Mouse (Mus musculus) heart, adult 9 months (tissue): Measurements from ENCODE around the gene Pus7.
A peak's percentile ranks its signal among the peaks of the same experiment; 100 is the strongest.
"Not testable (repeated sequence)": the region's sequence is repeated elsewhere in the genome, so short reads cannot be mapped to it uniquely, and the experiment has no call there.

Experiments used
- DNase-seq, 2 experiments: peaks; one replicate each; pipeline ENCODE4 v3.0.0; 2022; ENCODE audit warnings: low spot score in 2 of 2

Gene Pus7

DNA sequence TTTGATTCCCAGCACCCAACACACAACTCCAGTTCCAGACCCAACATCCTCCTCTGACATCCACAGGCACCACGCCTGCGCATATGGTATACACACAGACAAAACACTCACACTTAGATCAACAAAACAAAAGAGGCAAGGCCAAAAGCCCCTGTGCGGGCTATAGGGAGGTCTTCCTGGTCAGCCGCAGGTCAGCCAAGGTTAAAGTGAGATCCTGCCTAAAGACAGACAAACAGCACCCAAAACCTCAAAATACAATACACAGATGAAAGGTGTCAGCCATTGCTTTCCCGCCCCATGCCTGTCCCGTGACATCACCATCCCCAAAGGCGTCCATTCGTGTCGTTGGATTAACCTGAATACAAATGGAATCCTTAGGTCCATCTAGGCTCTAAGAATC lies 27.9 kb downstream of the Pus7 start:
- DNase-seq = no peak

DNA sequence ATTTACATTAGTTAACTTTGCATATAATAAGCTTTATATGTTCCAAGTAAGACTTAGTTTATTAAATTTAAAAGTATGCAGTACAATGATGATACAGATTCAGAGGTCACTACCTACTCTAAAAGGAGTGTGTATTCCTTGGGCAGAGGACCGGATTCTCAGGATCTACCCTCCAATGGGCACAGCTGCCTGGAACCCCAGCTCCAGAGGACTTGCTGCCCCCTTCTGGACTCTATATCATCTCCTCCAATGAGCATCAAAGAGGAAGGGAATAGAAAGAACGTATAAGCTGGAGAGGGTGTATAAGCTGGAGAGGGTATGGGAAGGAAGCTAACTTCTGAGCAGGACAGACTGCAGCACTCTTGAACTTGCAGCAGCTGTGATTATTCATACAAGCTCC lies 33.6 kb downstream of the Pus7 start:
- no peak for DNase-seq

DNA sequence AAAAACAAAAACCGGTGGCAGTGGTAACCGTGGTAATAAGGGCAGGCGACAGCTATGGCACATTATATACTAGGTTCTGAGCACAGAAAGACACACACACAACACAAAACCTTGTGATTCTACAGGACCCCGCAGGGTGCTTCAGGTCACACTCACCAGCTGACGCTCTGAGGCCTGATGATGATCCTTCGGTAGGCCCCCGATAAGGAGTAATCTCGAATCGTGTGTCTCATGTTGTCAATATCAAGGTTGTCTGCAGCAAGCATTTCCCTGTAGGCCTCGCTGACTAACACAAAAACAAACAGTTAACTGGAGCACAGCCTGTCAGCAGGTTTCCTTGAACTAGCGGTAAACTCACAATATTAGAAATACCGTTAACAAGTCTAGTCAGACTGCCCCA lies 40.2 kb downstream of the Pus7 start:
- DNase-seq = no peak

DNA sequence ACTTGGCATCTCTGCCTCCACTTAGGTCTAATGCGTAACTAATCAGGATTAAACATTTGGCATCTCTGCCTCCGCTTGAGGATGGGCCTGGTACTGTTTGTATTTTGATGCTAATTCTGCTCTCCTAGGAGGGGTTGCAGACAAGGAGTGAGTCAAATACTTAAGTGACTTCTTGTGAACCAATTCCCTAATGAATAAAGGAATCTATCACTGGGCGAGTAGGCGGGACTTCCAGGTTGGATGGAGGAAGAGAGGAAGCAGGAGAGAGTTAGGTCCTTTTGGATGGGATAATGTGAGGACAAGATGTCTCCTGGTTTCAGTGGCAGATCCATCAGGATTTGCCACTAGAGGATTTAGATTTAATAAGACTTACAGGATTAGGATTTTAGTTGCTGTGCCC lies 46.4 kb downstream of the Pus7 start:
- no peak for DNase-seq

DNA sequence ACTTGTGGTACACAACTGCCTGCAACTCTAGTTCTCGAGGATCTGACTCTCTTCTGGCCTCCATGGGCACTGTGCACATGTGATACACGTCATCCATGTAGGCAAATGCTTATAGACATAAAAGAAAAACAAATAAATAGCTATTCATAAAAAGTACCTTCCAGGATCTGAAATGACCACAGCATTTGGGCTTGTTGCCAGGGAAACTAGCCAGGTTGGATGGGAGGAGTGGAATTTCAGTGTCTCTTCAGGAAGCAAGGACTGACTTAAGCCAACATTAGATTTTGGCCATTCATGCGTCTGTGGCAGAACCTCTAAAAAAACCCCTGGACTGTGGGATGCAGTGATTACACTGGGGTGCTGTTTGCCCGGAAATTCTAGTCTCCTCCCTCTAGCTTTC lies 47.1 kb downstream of the Pus7 start:
- no peak for DNase-seq

DNA sequence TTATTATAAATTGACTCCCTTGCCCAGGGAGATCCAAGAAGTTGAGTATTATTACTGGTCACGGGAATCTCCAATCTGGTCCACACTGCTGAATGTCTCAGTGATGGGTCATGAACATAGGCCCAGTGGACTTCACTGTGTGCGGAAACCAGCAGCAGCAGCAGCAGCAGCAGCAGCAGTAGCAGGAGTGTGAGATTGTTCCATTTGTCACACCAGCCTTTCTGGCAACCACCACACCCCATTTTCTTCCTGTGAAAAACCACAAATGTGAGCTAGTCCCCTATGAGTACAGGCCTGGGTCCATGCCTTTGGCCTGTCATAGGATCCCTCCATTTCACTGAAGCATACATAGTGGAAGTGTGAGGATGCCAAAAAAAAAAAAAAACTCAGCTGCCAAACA lies 61.6 kb downstream of the Pus7 start:
- no peak for DNase-seq

DNA sequence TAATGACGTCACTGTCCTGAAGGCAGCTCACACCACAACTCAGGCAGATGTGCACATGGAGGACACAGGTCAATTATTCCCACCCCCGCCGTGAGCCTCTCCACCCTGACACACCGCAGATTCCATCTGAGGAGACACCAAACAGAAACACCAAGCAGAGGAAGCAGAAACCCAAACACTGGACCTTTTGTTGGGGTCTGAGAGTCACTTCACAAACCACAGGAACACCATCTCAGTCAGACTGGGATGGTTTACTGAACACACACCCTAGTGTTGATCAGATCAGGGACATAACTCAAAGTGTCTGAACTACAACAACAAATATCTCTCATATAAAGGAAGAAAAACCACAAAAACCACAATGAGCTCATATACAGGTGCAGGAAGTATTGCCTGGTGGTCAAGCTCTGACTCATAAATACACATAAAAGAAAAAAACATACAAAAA lies 64.6 kb downstream of the Pus7 start:
- no peak for DNase-seq

DNA sequence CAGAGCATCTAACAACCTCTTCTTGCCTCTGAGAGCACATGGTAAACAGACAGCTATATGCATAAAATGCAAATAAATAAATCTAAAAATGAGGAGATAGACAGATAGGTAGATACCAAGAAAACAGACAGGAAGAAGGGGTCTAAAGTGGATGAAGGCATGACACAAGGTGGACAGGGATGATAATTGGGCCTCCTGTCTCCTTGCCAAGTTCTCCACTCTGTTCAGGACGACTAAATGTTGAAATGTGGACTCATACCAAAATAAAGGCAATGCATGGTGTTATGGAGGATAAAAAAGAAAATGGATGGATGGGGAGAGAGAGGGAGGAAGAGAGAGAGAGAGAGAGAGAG lies 65.4 kb downstream of the Pus7 start:
- DNase-seq = no peak

DNA sequence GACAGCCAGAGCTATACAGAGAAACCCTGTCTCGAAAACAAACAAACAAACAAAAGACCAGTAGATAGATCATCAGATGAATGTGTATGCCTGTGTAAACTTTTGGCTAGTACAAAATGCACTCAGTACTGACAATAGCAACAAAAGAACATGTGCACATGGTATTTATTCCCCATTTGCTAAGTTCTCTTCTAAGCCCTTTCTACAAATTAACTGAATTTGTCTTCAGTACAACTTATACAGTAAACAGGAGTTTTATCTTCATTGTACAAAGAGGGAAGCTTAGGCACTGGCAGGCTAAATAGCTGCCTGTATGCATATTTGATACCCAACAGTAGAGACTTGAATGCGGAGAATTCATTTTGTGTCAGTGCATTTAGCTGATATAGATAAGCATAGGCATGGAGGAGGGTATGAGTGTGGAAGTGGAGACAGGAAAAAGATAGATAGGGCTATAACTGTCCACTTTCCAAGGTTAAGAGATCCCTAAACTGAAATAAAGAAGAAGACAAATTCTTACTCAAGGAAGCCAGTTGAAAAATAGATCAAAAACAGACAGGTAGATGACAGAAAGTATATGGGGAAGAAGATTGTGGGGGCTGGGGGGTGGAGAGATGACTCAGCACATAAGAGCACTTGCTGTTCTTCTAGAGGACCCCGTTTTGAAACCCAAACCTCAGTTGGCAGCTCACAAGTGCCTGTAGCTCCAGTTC lies 65.9 kb downstream of the Pus7 start:
- DNase-seq = no peak

DNA sequence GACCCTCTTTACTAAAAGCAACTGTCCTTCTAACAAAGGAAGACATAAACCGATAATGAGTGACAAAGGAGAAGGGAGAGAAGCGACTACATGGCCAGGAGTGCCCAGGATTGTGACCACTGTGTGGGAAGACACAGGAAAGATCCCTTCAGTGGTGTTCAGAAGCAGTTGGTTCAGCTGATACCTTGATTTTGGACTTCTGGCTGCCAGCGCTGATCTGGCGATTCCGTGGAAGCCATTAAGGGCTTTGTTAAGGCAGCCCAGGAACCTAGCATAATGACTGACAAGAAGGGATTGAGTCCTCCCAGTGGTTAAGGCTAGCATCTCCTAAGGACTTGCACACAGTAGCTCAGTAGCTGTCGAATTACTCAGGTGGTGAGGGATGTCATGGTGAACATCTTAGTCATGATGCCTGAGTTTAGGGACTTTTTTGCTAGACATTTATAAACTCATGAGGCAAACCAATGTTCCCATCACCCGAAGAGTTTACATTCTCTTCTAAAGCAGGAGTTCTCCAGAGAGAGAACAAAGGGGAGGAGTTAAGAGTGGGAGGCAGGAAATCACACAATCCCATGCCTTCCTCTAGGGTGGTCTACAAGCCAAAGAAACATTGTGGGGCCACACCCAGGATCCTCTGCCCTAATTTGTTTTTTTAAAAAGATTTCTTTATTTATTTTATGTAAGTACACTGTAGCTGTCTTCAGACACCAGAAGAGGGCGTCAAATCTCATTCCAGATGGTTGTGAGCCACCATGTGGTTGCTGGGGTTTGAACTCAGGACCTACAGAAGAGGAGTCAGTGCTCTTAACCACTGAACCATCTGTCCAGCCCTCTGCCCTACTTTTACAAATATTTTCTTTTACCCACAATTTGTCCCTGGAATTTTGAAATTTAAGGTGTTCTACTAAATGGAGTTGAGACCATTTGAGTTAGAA lies 69.8 kb downstream of the Pus7 start:
- no peak for DNase-seq

DNA sequence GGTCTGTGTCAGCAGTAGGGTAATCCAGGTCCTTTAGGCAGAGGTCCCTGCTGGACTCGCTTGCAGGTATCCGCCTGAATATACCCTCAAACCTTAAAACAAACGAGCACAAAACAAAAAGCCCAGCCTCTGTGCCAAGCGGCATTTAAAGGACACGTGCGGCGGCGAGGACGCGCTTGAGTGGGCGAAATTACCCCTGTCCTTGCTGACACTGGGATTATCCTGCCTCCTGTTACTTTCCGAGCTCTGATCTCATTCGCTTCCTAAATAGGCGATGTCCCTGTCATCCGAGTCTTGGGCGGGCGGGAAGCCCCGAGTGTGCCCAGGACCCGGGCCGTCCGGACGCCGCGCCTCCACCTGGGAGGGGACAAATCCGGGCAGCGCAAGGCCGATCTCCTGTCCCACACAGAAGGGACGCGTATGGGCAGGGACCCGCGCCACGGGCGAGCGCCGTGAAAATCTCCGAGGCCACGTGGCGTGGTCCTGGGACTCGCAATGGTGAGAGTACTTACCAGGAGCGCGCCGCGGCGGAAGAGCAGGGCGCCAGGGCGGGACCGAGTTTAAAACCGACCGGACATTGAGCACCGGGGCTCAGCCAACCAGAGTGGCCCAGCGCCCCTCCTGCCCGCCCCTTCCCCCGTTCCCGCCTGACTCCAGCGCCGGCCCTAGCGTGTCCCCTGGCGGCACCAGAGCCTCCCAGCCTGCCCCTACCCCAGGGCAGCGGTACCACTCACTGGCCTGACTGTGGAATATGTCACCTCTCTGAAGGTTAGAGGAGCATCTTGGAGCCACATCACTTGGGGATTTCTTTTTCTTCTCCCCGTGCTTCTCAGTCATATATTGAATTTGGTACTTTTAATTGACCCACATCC lies 71.1 kb downstream of the Pus7 start:
- DNase-seq = peak; percentile 81 to 83

DNA sequence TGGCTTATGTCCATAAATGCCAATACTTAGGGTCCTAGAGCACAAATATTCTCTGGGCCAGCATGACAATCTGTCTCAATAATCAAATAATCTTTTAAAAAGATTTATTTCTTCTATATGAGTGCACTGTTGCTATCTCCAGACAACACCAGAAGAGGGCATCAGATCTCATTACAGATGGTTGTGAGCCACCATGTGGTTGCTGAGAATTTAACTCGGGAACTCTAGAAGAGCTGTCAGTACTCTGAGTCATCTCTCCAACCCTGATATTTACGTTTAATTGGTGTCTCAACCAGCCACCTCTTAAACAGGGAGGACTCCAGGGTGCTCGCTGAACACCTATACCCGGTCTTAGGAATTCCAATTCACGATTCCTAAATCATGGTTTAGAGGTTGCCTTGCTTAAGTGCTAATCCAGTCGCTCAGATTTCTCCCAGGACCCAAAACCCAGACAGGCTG lies 71.8 kb downstream of the Pus7 start:
- DNase-seq = not testable (repeated sequence)

DNA sequence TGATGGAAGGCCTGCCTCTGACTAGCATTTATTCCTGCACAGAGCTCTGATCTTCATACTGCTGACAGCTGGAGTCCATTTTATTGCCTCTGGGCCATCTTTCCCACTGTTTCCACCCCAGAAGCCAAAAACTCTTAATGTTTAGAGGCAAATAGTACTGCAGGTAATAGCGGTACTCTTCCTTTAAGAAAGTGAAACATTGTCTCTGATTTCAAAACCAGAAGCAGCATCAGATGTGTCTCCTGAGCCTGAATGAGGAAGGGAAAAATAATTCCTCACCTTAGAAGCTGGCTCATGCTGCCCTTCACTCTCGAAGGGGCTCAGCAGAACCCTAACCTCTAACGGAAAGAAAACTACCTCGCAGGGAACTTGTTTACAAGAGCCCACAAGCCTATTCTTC lies 72.3 kb downstream of the Pus7 start:
- no peak for DNase-seq

DNA sequence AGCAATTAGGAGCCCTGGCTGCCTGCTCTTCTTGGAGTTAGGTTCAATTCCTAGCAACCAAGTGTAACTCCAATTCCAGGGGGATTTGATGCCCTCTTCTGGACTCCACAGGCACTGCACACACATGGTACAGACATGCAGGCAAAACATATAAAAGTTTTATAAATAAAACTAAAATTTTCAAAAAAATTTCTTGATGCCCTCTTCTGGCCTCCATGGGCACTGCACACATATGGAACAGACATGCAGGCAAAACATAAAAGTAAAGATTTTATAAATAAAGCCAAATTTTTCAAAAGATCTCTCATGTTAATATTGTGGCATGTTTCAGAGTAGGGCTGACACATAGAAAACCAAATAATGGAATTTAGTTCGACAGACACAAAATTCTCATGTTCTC lies 73.8 kb downstream of the Pus7 start:
- DNase-seq = no peak

DNA sequence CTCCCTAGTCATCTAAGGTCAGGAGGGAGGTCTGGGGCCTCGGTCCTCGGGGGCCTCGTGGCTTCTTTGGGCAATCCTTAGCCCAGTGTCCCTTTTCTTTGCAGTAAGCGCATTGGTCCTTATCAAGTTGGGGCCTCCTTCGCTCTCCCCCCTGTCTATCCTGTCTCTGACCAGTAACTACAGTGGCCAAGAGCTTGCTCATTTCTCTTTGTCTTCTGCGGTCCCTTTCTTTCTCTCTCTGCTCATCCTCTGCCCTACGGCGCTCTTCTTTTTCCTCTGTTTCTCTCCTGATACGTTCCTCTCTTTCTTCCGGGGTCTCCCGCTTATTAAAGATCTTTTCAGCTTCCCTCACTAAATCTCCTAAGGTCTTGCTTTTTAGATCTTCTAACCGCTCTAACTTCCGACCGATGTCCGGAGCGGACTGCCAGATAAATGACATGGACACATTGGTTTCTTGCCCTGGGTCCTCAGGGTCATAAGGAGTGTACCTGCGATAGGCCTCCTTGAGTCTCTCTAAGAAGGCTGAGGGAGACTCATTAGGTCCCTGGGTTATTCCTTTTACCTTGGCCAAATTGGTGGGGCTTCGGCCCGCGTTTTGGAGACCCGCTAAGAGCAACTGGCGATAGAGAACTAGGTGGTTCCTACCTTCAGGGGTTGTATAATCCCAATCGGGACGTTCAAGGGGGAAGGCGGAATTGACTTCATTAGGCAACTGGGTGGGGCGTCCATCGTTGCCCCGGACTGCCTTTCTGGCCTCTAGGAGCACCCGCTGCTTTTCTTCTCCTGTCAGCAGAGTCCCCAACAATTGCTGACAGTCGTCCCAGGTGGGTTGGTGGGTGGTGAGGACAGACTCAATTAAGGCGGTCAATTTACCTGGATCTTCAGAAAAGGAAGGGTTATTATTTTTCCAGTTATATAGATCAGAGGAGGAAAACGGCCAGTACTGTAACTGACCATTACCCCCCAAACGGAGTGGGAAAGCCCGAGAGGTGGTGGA lies 76.6 kb downstream of the Pus7 start:
- DNase-seq = not testable (repeated sequence)

DNA sequence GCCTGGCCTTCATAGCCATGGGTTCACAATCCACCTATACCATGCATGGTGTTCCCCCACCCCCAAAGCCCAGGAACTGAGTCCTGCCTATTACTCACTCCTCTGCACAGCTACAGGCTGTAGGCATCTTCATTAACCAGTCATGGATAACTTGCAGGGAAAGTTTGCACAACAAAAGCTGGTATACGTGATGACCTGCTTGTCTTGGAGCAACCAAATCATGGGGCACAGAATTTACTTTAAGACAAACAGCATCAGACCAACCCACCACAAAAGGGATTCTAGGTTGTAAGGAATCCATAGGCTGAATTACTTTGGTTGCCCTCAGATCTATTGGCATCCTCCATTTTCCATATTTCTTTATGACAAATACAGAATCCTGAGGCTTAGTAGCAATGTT lies 86.1 kb downstream of the Pus7 start:
- no peak for DNase-seq
